Mouse (Mus musculus): ENCODE results near the gene Dhrs3.

Gene Dhrs3

DNA sequence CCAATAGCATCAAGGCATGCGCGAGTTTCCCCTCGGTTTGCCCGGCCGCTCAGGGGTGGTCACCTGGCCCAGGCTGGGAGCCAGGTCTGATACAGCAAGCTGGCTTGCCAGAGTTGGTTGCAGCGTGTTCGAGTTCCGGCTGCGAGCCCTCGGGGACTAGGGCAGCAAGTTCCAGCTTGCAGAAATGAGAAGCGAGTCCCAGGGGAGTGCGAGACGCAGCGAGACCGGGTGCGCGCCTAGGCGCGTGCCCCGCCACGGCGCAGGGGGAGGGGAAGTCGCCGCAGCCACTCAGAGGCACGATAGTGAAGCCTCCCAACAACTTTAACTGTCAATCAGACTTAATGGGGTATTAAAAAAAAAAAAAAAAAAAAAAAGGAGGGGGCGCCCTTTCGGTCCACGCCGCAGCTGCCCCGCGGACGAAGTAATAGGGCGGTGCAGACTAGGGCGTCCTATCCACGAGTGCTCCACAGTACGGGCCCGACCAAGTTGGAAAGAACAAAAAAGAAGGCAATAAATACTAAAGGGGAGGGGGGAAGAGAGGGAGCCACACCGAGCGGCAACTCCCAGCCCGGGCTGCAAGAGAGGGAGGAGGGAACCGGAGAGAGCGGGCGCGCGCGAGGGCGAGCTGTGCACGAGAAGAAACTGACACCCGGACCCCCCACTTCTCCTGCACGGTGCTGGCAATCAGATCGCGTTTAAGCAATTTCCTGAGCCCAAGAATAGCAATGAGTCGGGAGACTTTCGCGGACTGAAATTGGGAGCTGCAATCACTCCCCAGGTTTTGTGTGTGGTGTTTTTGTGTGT lies at the start of gene Dhrs3:
Gene Dhrs3 (plus strand): TSS at position 695 of the 804 bp plus-strand sequence.
- peak; percentile 80 for DNase-seq (ENCODE audit: extremely low spot score, low spot score)

DNA sequence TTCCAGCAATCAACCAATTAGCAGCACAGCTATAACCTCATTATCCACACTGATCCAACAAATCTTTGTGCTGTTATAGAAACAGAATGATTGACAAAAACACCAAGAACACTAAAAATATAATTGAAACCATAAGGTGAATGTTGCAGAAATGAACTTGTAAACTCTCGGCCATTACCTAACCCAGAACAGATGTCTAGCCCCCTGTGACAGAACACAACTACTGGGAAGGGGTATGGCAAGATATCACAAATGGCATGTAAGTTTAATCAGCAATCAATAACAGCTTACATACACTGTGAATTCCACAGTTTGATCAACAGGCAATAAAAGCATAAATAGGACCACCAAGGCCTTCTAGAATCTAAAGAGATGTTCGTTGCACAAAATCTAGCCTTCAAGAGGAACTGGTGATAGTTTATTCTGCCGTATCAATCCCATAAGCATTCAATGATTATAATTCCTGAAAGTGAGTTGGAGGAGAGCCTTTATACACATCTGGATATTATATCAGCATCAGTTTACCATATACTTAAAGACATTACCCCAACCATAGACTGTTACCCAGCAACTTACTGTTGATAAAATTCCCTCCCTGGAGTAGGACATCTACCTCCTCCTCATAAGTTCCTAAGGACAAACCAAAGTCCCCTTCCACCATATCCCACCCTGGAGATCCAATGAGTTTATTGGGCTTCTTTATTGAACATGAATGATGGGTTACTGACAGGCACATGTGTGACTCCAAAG lies 30.7 kb upstream of the Dhrs3 start:
- no peak for DNase-seq (ENCODE audit: extremely low spot score, low spot score)

DNA sequence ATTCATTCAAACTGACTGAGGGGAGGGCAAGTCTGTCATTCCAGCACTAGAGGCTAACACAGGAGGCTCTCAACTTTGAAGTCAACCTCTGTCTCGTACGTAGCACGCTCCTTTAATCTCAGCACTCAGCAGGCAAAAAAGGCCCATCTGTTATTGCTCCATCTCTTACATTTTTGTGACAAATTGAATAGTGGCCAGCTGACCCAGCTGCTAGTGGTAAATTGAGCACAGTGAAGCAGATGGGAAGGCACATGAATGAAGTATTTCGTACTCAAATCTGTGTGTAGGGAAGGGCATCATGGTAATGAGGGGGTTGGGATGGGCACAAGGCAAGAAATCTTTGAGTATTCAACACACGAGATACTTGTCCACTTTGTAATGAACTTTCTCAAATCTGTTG lies 24.7 kb upstream of the Dhrs3 start:
- DNase-seq (ENCODE audit: extremely low spot score, low spot score), result no peak

DNA sequence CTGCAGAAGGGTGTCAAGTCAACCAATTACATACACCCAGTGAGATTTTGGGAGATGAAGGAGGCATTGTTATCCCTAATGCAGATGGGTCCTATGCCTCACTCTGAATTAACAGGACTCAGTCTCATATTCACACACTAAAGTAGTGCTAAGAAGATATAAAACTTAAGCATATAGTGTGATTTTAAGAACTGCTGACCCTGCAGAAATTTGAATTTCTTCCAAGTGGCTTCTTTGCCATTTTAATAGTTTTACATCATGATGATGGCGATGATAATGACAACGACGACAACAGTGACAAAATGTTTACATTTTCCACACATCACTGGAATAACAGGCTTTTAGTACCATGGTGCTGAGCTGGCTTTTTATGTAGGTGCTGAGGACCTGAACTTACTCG lies 24.0 kb upstream of the Dhrs3 start:
- no peak for DNase-seq (ENCODE audit: extremely low spot score, low spot score)

DNA sequence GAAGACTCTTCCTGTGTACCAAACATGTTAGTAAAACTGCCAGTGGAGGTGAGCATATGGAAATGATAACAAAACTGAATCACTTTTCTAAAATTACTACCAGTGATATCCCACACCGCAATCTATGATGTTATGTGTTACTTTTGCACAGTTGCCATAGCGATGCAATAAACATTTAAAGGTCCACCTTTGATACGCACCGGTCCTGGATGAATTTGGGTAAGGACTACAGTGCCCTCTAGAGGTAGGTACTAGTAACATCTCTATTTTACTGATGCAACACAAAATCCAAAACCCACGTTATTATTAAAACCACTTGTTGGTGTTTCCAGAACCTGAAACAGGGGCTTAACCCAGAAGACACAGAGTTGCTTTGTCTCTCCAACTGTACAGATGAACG lies 19.7 kb upstream of the Dhrs3 start:
- DNase-seq (ENCODE audit: extremely low spot score, low spot score), result no peak

DNA sequence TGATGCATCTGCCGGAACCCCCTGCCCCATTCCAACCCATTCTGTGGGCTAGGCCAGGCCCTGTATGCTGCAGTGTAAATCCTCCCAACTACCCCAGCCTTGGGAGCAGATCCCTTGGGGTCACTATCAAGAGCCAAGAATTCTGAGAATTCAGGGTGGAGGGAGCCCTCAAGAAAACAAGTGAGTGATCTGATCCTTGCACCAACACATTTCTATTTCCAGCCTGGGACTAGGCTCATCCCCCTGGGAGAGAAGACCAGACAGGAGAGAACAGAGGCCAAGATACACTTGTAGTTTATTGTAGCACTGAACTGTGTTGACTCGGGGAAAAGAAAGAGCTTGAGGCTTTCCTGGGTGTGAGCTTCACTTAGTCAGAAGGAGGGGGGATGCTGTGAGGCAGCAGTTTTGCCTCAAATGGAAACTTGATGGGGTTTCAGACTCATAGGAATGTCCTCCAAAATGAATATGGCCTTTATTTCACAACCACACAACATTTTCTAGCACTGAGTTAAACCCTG lies 17.0 kb upstream of the Dhrs3 start:
- DNase-seq (ENCODE audit: extremely low spot score, low spot score), result peak; percentile 12

DNA sequence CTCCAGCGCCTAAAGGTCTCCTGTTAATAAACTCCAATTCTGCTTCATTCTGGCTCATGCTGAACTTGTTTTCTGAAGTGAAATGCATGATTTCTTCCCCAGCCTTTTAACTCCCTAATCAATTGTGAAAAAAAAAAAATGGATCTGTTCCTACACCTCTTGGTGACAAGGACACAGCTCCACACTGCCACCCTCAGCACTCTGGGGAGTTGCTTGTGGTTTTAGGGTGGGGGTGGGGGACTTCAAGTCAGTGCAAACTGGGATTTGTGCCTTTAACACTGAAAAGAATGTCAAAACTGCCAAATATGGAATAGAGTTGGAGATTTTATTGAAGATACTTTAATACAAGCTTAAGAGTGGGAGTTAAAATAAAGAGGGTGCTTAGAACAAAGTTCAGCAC lies 13.1 kb upstream of the Dhrs3 start:
- no peak for DNase-seq (ENCODE audit: extremely low spot score, low spot score)

DNA sequence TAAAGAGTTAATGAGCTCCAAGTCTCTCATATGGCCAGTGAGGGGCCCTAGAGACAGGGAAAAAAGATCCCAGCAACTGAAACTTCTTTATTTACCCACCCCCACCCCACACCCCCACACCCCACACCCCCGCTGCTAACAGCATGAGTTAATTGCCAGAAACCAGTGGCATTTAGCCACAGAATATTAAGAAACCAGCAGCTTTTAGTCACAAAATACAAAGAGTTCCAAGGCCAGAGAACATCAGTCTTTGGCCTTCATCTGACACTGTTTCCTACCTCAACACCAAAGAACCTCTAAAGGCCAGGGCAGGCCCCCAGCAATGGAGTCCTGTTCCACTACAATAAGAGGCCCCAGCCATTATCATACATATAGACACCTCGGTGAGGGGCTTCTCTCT lies 11.3 kb upstream of the Dhrs3 start:
- no peak for DNase-seq (ENCODE audit: extremely low spot score, low spot score)

DNA sequence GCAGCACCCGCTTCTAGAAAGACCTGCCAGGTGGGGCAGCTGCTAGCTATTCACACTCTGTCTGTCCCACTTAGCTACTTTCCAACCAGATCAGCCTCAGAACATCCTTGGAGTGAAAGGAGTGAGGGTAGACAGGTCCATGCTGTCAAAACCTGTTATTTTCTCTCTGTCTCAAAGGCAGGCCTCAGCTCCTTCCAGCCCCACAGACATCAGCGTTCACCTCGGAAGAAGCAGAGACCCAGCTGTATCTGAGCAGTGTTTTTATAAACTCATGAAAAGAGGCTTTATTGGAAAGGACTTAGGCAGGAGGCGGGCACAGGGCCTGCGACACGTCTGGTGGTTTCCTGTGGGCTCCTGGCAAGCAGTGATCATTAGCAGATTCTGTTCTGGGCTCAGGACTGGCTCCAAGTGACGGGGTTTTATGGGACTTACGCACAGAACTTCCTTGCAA lies 9.7 kb upstream of the Dhrs3 start:
- peak; percentile 12 for DNase-seq (ENCODE audit: extremely low spot score, low spot score)

DNA sequence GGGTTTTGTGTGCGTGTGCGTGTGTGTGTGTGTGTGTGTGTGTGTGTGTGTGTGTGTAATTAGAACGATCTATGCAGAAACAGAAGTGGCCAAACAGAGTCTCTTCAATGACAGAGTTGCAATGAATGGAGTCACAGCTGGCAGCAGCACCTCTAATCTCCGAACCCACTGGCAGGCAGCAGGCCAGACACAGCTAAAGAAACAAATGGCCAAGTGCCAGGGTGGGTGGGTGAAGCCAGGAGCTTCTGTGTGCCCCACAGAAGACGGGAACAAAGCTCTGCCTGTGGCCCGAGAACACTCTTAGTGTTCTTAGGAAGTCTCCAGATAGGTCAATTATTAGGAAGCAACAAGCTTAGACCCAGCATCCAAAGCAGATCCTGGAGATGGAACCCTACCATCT lies 6.2 kb upstream of the Dhrs3 start:
- DNase-seq (ENCODE audit: extremely low spot score, low spot score), result no peak

DNA sequence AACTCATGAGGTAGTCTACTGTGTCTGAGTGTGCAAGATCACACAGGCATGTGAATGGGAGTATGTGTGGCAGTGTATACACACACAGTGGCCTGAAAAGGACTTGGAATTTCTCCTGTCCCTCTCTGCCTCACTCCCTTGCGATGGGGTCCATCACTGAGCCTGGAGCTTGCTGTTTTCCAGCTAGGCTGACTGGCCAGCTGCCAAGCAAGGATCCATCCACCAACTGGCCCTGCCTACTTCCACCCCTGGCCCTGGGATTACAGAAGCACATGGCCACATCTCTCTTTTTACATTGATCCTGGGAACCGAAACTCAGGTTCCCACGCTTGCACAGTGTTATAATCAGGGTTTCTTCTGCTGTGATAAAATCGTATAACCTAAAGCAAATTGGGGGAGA lies 3.9 kb upstream of the Dhrs3 start:
- DNase-seq (ENCODE audit: extremely low spot score, low spot score), result no peak

DNA sequence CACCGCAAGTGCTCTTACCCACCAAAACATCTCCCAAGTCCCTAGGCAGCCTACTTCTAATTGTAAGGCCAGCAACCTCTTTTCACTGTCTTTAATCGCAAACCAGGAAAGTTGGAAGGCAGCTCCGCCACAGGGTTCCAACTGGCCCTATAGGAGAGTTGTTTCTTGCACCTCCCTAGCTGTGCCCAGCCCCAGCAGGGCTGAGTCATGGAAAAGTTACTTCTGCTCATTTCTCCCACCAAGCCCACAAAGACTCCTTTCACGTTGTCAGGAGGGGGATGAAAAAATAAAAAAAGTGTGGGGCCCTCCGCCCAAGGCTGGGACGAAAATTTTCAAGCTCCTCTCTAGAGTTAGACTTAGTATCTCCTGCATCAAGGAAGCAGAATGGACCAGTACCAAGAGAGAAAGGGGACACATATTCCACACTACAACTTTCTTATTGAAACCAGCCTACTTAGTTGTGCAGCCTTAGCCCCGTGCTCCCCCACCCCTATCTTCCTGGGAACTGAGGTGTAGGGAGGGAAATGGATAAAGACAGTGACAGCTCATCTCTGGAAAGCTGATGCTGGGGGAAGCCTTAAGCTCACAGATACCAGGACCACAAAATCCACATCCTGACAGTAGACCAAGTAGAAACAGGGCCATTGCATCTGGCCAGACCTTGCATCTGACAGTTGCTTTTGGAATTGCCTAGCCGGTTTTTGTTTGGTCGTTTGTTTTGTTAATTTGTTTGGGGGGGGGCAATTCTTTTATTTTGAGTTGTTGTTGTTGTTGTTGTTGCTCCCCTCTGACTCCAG lies 2.9 kb upstream of the Dhrs3 start:
- DNase-seq (ENCODE audit: extremely low spot score, low spot score), result no peak

DNA sequence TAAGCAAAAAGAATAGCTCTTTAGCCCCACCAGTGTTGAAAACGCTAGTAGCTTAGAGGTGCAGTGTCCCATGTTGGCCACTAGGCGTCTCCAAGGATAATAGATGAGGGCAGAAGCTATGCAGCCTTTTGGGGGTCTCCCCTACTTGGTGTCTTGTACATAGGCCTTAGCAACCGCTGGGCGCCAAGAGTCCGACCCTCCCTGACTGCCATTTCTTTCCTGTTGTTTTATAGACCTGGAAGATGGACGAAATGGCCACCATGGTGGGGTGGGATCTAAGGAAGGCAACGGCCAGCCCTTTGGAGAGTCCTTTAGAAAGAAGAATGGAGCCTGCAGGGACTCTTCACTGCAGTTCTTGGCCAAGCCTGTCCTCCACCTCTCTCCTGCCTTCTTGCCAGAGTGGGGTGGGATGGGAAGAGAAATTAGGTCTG lies 1.9 kb upstream of the Dhrs3 start:
- peak; percentile 61 for DNase-seq (ENCODE audit: extremely low spot score, low spot score)

DNA sequence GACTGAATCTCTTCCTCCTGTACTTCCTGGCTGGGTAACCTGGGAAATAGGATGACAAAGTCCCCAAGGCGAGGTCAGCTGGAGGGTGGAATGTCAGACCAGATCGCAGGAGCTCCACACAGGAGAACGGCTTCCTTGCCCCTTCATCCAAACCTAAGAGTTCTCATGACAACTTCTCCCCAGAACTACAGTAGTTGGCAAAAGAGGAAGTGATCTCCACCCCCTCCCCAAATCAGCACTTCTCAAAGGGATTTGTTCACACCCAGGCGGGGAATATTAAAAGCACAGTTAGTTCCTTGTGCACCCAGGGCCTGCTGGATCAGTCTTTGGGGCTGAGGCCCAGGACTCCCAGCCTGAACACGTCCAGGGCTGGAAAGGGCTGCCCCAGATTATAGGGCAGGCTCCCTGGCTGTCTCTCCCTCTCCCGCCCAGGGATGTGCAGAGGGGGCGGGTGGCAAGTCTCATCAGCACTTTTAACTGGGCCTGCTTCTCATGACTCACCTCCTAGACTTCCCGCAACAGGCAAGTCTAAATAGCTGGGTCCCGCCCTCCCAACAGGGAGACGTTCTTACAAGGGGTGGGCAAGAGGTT lies 1.4 kb upstream of the Dhrs3 start:
- DNase-seq (ENCODE audit: extremely low spot score, low spot score), result peak; percentile 40

DNA sequence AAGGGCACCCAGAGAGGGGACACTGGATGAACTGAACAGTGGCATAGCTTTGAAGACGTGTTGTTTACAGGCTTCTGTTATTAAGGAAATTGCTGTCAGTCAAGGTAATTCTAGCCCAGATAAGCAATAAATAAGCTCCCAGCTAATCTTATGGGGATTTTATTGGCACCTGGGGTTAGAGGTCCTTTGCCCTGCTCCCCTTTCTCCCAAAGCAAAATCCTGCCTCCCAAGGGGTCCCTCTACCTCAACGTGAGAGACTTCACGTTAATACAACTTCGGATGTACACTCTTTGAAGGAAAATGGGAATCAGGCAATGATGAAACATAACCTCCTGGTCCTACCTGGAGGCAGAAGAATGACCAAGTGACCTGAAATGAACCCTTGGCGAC lies 889 bp upstream of the Dhrs3 start:
- no peak for DNase-seq (ENCODE audit: extremely low spot score, low spot score)

DNA sequence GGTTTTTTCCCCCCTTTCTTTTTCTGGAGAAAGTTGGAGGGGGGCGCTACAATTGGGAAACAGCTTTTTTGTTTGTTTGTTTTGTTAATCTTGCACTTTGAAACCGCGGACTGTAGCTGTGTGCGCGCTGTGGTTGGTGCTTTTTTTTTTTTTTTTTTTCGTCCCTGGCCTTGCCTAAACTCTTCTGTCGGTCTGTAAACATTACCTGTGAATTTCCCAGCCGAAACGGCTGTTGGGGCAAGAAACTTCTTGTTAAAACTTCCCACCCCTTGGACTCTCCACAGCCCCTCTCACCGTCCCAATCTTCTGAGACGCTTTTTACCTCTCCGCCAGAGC lies 278 bp downstream of the Dhrs3 start:
- no peak for DNase-seq (ENCODE audit: extremely low spot score, low spot score)

DNA sequence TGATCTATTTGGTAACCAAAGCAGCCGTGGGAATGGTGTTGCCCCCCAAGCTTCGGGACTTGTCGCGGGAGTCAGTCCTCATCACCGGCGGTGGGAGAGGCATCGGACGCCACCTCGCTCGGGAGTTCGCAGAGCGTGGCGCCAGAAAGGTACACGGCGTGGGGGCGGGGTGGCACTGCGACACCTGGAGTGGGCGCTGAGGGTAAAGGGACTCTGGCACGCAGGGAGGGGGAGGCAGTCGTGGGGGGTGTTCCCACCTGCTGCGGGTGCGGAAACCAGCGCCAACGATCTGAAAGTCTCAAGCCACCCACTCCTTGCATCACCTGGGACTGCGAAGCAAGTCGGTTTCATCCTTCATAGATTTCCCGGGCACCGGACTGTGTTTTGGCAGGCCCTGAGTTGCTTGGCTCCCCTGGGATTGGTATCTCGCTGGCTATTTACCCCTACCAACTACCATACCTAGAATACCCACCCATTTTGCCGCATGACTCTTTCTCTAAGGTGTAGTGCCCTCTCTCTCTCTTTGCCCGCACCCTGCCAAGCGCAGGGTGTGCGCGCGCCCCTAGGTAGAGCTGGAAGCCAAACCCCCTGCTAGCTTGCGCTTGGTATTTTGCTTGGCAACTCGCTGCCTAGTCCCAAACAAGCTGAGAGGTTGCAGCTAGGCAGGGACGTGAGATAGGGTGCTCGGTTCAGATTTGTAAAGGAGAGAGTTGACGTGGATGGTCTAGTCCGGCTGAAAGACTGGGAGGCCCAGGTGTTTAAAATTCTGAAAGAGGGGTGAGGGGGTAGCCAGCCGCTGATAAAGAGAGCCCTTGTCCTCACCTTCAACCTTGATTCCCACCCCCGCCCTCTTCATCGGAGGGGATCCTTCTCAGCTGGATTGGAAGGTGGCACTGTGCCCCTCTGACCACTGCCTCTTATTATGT lies 1.2 kb downstream of the Dhrs3 start:
- DNase-seq (ENCODE audit: extremely low spot score, low spot score), result peak; percentile 55

DNA sequence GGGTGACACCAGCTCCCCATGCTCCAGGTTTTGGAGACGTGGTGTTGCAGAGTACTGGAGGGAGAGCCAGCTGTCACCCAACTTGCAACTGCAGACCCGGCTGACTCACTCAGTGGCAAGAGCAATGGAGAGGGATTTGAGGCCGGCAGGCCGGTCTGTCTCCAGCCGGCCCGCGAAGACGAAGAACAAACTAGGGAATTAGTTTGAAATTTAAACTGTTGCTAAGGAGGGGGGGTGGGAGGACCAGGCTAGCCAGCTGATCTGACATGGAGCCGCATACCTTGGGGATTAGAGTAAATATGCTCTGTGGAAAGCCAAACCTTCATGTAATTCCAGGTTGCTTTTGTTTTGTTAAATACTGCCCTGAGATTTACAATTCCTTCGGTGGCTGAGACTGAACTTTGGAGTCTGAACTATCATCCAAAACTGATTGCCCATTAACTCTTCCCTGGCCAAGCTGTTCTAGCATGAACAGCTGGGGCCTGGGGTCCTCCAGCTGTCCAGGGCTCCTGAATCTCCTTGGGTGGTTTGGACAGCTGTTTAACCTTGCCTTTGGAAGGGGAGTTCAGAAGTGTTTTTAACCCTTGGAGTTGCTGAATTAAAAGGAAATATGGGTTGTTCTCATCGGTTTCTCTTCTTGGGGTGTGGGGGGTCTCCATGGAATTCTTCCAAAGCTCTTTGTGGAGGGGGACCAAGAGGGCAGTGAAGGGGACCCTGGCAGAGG lies 2.0 kb downstream of the Dhrs3 start:
- peak; percentile 36 for DNase-seq (ENCODE audit: extremely low spot score, low spot score)

DNA sequence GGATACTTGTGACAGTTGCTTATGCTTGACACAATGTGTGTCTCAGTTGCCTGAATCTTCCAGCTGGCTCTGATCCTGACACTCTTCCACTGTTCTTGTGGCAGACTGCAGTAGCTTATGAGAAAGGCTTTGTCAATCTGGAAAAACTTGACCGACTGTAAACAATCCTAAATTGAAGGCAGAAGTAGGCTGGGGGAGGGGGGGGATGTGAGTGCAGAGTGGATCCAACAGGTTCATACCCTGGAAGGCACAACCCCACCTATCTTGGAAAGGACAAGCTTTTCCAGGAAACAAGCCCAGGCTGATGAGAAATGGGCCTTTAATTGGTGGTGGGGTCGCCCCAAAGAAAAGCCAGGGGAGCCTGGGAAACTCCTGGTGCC lies 2.6 kb downstream of the Dhrs3 start:
- DNase-seq (ENCODE audit: extremely low spot score, low spot score), result peak; percentile 29

DNA sequence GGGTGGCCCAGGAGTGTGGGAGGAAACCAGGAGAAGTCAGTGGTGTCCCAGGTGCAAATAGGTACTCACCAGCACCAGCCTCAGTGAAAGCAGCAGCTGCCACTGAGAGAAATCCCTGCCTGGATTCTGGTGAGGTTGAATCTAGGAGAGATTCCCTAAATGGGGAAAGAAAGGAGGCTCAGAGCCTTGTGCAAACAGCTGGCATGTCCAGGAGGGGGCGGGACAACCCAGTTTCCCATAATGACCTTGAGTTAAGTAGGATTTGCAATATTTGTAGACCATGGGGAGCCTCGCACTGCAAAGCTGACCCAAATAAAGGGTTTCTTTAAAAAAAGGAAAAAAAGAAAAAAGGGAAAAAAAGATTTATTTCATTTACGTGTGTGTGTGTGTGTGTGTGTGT lies 3.7 kb downstream of the Dhrs3 start:
- no peak for DNase-seq (ENCODE audit: extremely low spot score, low spot score)

Data from neural tube, embryonic 10.5 days (tissue).